Mouse (Mus musculus): ENCODE results near the gene Snx22. TPM values are rescaled to one million over a fixed set of nuclear protein-coding genes. Genes with fewer than 3 reads are reported as not detected.

The Snx22 gene
- polyA plus RNA-seq, 1 experiment from 2014 or later, result 29.2 TPM

Other genes with a start within 250 kb of the Snx22 start
- gene Zfp609, start 242.2 kb downstream of the Snx22 start, polyA plus RNA-seq (2015; fragmentation: Nextera tagmentation; extraction: Ambion mirVana), result 1.7 and 1.8 TPM in 2 replicates
- gene Pclaf, start 179.5 kb downstream of the Snx22 start, polyA plus RNA-seq (2015; fragmentation: Nextera tagmentation; extraction: Ambion mirVana), result 121 and 141 TPM in 2 replicates
- gene Trip4, start 160.9 kb downstream of the Snx22 start, polyA plus RNA-seq (2015; fragmentation: Nextera tagmentation; extraction: Ambion mirVana), result 12.4 and 14.4 TPM in 2 replicates
- gene Csnk1g1, start 160.8 kb downstream of the Snx22 start, polyA plus RNA-seq (2015; fragmentation: Nextera tagmentation; extraction: Ambion mirVana), result 3.6 and 4.2 TPM in 2 replicates
- gene Ppib, start 9.5 kb downstream of the Snx22 start, polyA plus RNA-seq (2015; fragmentation: Nextera tagmentation; extraction: Ambion mirVana), result 380 and 383 TPM in 2 replicates
- 79.7 and 94.6 TPM in 2 replicates for gene Snx1, start 56.9 kb upstream of the Snx22 start, polyA plus RNA-seq (2015; fragmentation: Nextera tagmentation; extraction: Ambion mirVana)
- 196 and 222 TPM in 2 replicates for gene Ciao2a, start 56.9 kb upstream of the Snx22 start, polyA plus RNA-seq (2015; fragmentation: Nextera tagmentation; extraction: Ambion mirVana)
- gene Dapk2, start 88.5 kb upstream of the Snx22 start, polyA plus RNA-seq (2015; fragmentation: Nextera tagmentation; extraction: Ambion mirVana), result 20.5 and 23.8 TPM in 2 replicates